Mouse (Mus musculus) midbrain, embryonic 10.5 days (tissue): ENCODE results near the gene Trim31. TPM values are rescaled to one million over a fixed set of nuclear protein-coding genes. Genes with fewer than 3 reads are reported as not detected.

Experiments
- DNase-seq: peaks from one replicate; pipeline ENCODE4 v3.0.0-alpha.2; 2017; ENCODE audit warnings: low spot score
- H3K27ac ChIP-seq: fragments of 300-500 bp; sonication (generic); replicated peaks from 2 replicates; pipeline ENCODE4 v1.5.1; 2016; ENCODE audit warnings: mild to moderate bottlenecking
- H3K27me3 ChIP-seq: fragments of 300-500 bp; sonication (generic); 2 replicates; pipeline ENCODE4 v1.6.1; 2016; ENCODE audit warnings: low read depth, mild to moderate bottlenecking; ENCODE audit not compliant: poor library complexity, severe bottlenecking
- H3K36me3 ChIP-seq: fragments of 300-500 bp; sonication (generic); 2 replicates; pipeline ENCODE4 v1.6.1; 2016; ENCODE audit warnings: mild to moderate bottlenecking, moderate library complexity
- H3K4me1 ChIP-seq: fragments of 300-500 bp; sonication (generic); 2 replicates; pipeline ENCODE4 v1.6.1; 2016
- H3K4me3 ChIP-seq: fragments of 300-500 bp; sonication (generic); 2 replicates; pipeline ENCODE4 v1.5.1; 2016; ENCODE audit warnings: mild to moderate bottlenecking, moderate library complexity
- H3K9me3 ChIP-seq: fragments of 300-500 bp; sonication (generic); replicated peaks from 2 replicates; pipeline ENCODE4 v1.6.1; 2016; ENCODE audit warnings: mild to moderate bottlenecking
- WGBS: fragments of 180-500 bp; shearing (Covaris S2); methylation state at CpG from one replicate; pipeline ENCODE4 v1.1.7; 2016; 5-methylcytosine and 5-hydroxymethylcytosine counted together
- polyA plus RNA-seq: library from polyadenylated mRNA; unstranded; fragments of >200 nt; fragmentation: Nextera tagmentation; extraction: Ambion mirVana; gene quantifications from 2 replicates; pipeline ENCODE4 v1.2.1, GENCODE M21; 2016

The Trim31 gene
- polyA plus RNA-seq: not detected in 2 replicates

GRCm38 (mm10) chr17:36897552-36898205 lies at the start of gene Trim31:
TSS of gene Trim31 (plus strand) at chr17:36898118.
- no peak within 1 kb of the TSS for H3K4me3 ChIP-seq
- no peaks in the 10 kb centered on the region for H3K9me3 ChIP-seq
- H3K36me3 ChIP-seq: no peaks in the 10 kb centered on the region
- H3K27me3 ChIP-seq: no peaks in the 10 kb centered on the region
- H3K27ac ChIP-seq: no peak within 1 kb of the TSS
- no peaks in the 10 kb centered on the region for H3K4me1 ChIP-seq
- 75% methylated on average over 6 of the region's 6 CpGs for WGBS
- no peak for DNase-seq

- WGBS: 87% methylated on average over 5 of the region's 5 CpGs
Measured at GRCm38 (mm10) chr17:36848911-36849310, 49.0 kb upstream of the Trim31 start.

DNA sequence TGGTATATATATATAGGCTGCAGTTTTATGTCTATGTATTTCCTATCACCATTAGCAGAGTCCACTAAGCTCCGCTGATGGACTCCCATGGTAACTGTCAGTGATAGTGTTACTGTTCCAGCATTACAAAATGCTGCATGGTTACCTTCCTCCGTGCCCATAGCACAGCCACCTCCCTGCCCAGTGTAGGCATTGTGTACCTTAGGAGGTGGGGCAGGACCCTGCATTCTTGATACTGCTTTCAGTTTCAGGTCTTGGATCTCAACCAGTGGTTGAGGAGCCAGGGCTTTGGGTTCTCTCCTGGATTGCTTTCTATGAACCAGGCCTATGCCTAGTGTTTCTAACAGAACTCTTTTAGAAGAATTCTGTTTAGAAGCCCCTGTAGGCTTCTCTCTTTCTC lies 47.9 kb upstream of the Trim31 start:
- peaks cover 58% of the 10 kb centered on the region for H3K36me3 ChIP-seq
- WGBS: 97% methylated on average over 2 of the region's 2 CpGs
- DNase-seq: no peak

More at GRCm38 (mm10) chr17:36848911-36849310, 49.0 kb upstream of the Trim31 start:
- H3K4me3 ChIP-seq: no peak overlapping the region
- H3K9me3 ChIP-seq: no peaks in the 10 kb centered on the region
- no peaks in the 10 kb centered on the region for H3K4me1 ChIP-seq
- no peak overlapping the region for H3K27ac ChIP-seq
- peaks cover 47% of the 10 kb centered on the region for H3K36me3 ChIP-seq
- no peaks in the 10 kb centered on the region for H3K27me3 ChIP-seq
- no peak for DNase-seq

GRCm38 (mm10) chr17:36851200-36851599 lies 46.7 kb upstream of the Trim31 start:
- Histone ChIP-seq H3K27ac (no peak overlapping the region), H3K27me3 (no peaks in the 10 kb centered on the region), H3K9me3 (no peaks in the 10 kb centered on the region), H3K4me3 (no peak overlapping the region), H3K4me1 (no peaks in the 10 kb centered on the region), H3K36me3 (peaks cover 69% of the 10 kb centered on the region)
- WGBS: 93% methylated on average over 5 of the region's 5 CpGs
- no peak for DNase-seq

More for the DNA sequence above, 47.9 kb upstream of the Trim31 start:
- H3K27me3 ChIP-seq: no peaks in the 10 kb centered on the region
- no peak overlapping the region for H3K4me3 ChIP-seq
- no peak overlapping the region for H3K27ac ChIP-seq
- no peaks in the 10 kb centered on the region for H3K9me3 ChIP-seq
- no peaks in the 10 kb centered on the region for H3K4me1 ChIP-seq

GRCm38 (mm10) chr17:36851627-36852026 lies 46.3 kb upstream of the Trim31 start:
- no peak for DNase-seq
- Histone ChIP-seq H3K4me1 (no peaks in the 10 kb centered on the region), H3K9me3 (no peaks in the 10 kb centered on the region), H3K27ac (no peak overlapping the region), H3K4me3 (no peak overlapping the region), H3K27me3 (no peaks in the 10 kb centered on the region), H3K36me3 (peaks cover 69% of the 10 kb centered on the region)
- WGBS: 85% methylated on average over 5 of the region's 5 CpGs

DNA sequence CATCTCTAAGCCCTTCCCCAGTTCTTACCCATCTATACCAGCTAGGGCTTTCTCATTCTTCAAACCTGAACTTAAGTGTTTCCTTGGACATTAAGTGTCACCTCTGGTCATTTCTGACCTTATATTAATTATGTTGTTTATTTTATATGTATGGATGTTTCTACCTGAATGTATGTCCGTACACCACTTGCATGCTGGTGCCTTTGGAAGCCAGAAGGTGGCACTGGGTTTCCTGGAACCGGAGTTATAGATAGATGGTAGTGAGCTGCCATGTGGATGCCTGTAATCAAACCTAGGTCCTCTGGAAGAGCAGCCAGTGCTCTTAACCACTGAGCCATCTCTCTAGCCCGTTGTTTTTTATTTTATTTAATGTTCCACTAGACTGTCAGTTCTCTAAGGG lies 42.4 kb upstream of the Trim31 start:
- no peak overlapping the region for H3K27ac ChIP-seq
- no peaks in the 10 kb centered on the region for H3K27me3 ChIP-seq
- 94% methylated on average over 3 of the region's 3 CpGs for WGBS
- no peaks in the 10 kb centered on the region for H3K9me3 ChIP-seq
- H3K4me3 ChIP-seq: no peak overlapping the region
- no peak for DNase-seq
- peaks cover 96% of the 10 kb centered on the region for H3K36me3 ChIP-seq
- H3K4me1 ChIP-seq: no peaks in the 10 kb centered on the region

DNA sequence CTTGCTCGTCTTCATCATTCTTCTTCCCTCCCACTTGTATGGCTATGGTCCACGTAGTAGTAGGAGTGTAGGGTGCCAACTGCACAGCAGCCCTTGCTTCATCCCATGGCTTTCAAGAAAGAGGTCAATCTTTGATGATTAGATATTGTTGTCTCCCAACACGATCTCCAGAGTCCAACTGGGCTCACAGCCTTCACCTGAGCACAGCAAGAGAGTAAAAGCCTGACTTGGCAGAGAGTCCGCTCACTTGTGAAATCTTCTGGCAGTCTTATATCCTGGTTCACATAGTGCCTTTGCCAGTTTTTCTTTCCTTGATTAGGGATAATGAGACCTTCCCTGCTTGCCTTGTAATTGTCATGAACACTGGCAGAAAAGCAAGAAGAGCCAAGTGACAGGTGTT lies 41.7 kb upstream of the Trim31 start:
- H3K4me3 ChIP-seq: no peak overlapping the region
- no peak overlapping the region for H3K27ac ChIP-seq
- H3K27me3 ChIP-seq: no peaks in the 10 kb centered on the region
- H3K36me3 ChIP-seq: peaks cover 89% of the 10 kb centered on the region
- WGBS: 93% methylated on average over 4 of the region's 4 CpGs
- H3K9me3 ChIP-seq: no peaks in the 10 kb centered on the region
- no peaks in the 10 kb centered on the region for H3K4me1 ChIP-seq
- no peak for DNase-seq

GRCm38 (mm10) chr17:36858181-36858580 lies 39.7 kb upstream of the Trim31 start:
- 89% methylated on average over 3 of the region's 3 CpGs for WGBS
- Histone ChIP-seq H3K9me3 (no peaks in the 10 kb centered on the region), H3K36me3 (peaks cover 69% of the 10 kb centered on the region)

GRCm38 (mm10) chr17:36861680-36862079 lies 36.2 kb upstream of the Trim31 start:
- peaks cover 34% of the 10 kb centered on the region for H3K36me3 ChIP-seq
- H3K27me3 ChIP-seq: peaks cover 9% of the 10 kb centered on the region
- 64% methylated on average over 2 of the region's 2 CpGs for WGBS
- no peak for DNase-seq
- peaks cover 4% of the 10 kb centered on the region for H3K4me1 ChIP-seq
- no peaks in the 10 kb centered on the region for H3K9me3 ChIP-seq
- no peak overlapping the region for H3K4me3 ChIP-seq
- no peak overlapping the region for H3K27ac ChIP-seq

More at GRCm38 (mm10) chr17:36858181-36858580, 39.7 kb upstream of the Trim31 start:
- Histone ChIP-seq H3K27me3 (no peaks in the 10 kb centered on the region), H3K4me3 (no peak overlapping the region), H3K27ac (no peak overlapping the region), H3K4me1 (no peaks in the 10 kb centered on the region)
- no peak for DNase-seq

- H3K27ac ChIP-seq: 0 out of 2 replicates have a peak within 1 kb of the TSS, but pooled peaks have one; percentile 23
- WGBS: 13% methylated on average over 29 of the region's 29 CpGs
- H3K4me3 ChIP-seq: peak within 1 kb of the TSS; percentile 46
Measured at GRCm38 (mm10) chr17:36866719-36867527, 31.0 kb upstream of the Trim31 start, which contains the start of gene Trim15. TSS of gene Trim15 (minus strand) at chr17:36867210.

GRCm38 (mm10) chr17:36868836-36869235 lies 29.1 kb upstream of the Trim31 start:
- peaks cover 21% of the 10 kb centered on the region for H3K27me3 ChIP-seq
- peaks cover 11% of the 10 kb centered on the region for H3K4me1 ChIP-seq
- no peak overlapping the region for H3K27ac ChIP-seq
- H3K9me3 ChIP-seq: no peaks in the 10 kb centered on the region
- no peak for DNase-seq
- no peaks in the 10 kb centered on the region for H3K36me3 ChIP-seq
- no peak overlapping the region for H3K4me3 ChIP-seq
- WGBS: 83% methylated on average over 2 of the region's 2 CpGs

More at GRCm38 (mm10) chr17:36866719-36867527, 31.0 kb upstream of the Trim31 start, which contains the start of gene Trim15:
- Histone ChIP-seq H3K9me3 (no peaks in the 10 kb centered on the region), H3K4me1 (peaks cover 11% of the 10 kb centered on the region), H3K36me3 (no peaks in the 10 kb centered on the region), H3K27me3 (peaks cover 21% of the 10 kb centered on the region)
- no peak for DNase-seq

DNA sequence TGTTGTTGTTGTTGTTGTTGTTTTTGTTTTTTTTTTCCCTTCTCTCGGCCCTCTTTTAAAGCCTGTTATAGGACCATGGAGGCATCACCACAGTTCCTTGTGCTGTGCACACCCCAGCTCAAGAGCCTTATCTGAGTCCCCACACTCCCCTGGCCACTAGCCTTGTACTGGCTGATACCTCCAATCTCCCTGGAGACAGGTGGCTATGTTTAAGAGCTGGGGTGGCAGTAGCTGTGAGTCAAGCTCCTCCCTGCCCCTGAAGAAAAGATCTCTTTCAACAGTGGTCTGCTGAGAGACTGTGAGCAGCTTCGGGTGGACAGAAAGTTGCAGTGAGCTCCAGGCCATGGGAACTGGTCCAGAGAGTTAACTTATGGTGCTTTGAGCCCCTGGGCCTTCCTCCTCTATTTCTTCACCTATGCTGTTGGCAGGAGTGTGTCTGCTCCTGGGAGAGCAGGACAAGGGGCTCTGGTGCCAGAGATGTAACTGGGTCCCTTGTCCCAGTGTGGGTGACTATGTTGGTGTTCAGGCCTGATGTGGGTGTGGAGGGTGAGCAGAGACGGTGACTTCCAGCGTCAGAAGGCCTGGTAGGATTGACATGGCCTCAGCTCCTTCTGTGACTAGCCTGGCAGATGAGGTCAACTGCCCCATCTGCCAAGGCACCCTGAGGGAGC lies 28.5 kb upstream of the Trim31 start, which contains the start of gene Trim10:
Gene Trim10, plus strand, starts transcription at position 291 of the 671 bp plus-strand sequence.
- H3K4me3 ChIP-seq: peak within 1 kb of the TSS; percentile 23
- H3K4me1 ChIP-seq: peaks cover 11% of the 10 kb centered on the region
- 84% methylated on average over 4 of the region's 4 CpGs for WGBS
- H3K27me3 ChIP-seq: peaks cover 21% of the 10 kb centered on the region
- DNase-seq: no peak
- H3K36me3 ChIP-seq: no peaks in the 10 kb centered on the region
- H3K27ac ChIP-seq: 0 out of 2 replicates have a peak within 1 kb of the TSS, but pooled peaks have one; percentile 19
- H3K9me3 ChIP-seq: no peaks in the 10 kb centered on the region
